Mouse (Mus musculus) bone marrow, adult 2 months (tissue): Measurements from ENCODE around the gene Akr1b8.
A peak's percentile ranks its signal among the peaks of the same experiment; 100 is the strongest.

ENCODE experiments used
- CTCF ChIP-seq: fragments of 200-500 bp; IDR thresholded peaks from 2 replicates; pipeline ENCODE4 v1.5.1; 2011; ENCODE audit warnings: low read length, control low read depth; ENCODE audit not compliant: control insufficient read depth, insufficient read depth
- POLR2A ChIP-seq: fragments of 200-500 bp; IDR thresholded peaks from 2 replicates; pipeline ENCODE4 v1.6.1; 2011; ENCODE audit warnings: low read depth, mild to moderate bottlenecking, control low read depth, low read length, borderline replicate concordance; ENCODE audit not compliant: control insufficient read depth

- TF ChIP-seq POLR2A, result no peak
- peak; percentile 81 for TF ChIP-seq CTCF
Measured at GRCm38 (mm10) chr6:34346096-34346898, 7.6 kb upstream of the Akr1b8 start.
